Mouse (Mus musculus): ENCODE data around the gene Gm44579.

- TF ChIP-seq CTCF (IDR thresholded peaks at IDR 0.05; ENCODE audit: low read depth, low read length) (no peak), POLR2A (IDR thresholded peaks at IDR 0.05; ENCODE audit: extremely low read depth, insufficient read depth, low read length) (no peak)
Observed at GRCm38 (mm10) chr15:98166963-98167644, 53.7 kb downstream of the Gm44579 start, which contains the start of gene Ccdc184.

Measured in liver, adult 2 months (tissue).